Mouse (Mus musculus): ENCODE results near the gene Ccdc12. TPM values are rescaled to one million over a fixed set of nuclear protein-coding genes. Genes with fewer than 3 reads are reported as not detected.

The Ccdc12 gene
- polyA plus RNA-seq, 1 experiment = 613 TPM

GRCm38 (mm10) chr9:110753773-110754172 is 97.5 kb downstream of the Ccdc12 start:
- no peak for TF ChIP-seq GATA1 (IDR thresholded peaks at IDR 0.05; ENCODE audit: low read length)

GRCm38 (mm10) chr9:110757816-110758215 is 101.5 kb downstream of the Ccdc12 start:
- no peak for TF ChIP-seq GATA1 (IDR thresholded peaks at IDR 0.05; ENCODE audit: low read length)

GRCm38 (mm10) chr9:110758605-110759004 is 102.3 kb downstream of the Ccdc12 start:
- TF ChIP-seq GATA1 (IDR thresholded peaks at IDR 0.05; ENCODE audit: low read length) = no peak

GRCm38 (mm10) chr9:110759265-110759664 is 103.0 kb downstream of the Ccdc12 start:
- TF ChIP-seq GATA1 (IDR thresholded peaks at IDR 0.05; ENCODE audit: low read length) = no peak

GRCm38 (mm10) chr9:110760886-110761285 is 104.6 kb downstream of the Ccdc12 start:
- TF ChIP-seq GATA1 (IDR thresholded peaks at IDR 0.05; ENCODE audit: low read length) = no peak

Other genes starting within 250 kb of the Ccdc12 start
- gene Ptpn23, start 248.3 kb upstream of the Ccdc12 start, polyA plus RNA-seq (2012) = 89.5 and 153 TPM in 2 replicates
- gene Ngp, start 236.8 kb upstream of the Ccdc12 start, polyA plus RNA-seq (2012) = not detected in 2 replicates
- 5.5 and 6.6 TPM in 2 replicates for gene Klhl18, start 179.8 kb upstream of the Ccdc12 start, polyA plus RNA-seq (2012)
- 0.02 TPM in 1 of 2 replicates, not detected in the other for gene Kif9, start 179.5 kb upstream of the Ccdc12 start, polyA plus RNA-seq (2012)
- gene Setd2, start 123.9 kb upstream of the Ccdc12 start, polyA plus RNA-seq (2012) = 12.2 and 40.5 TPM in 2 replicates
- gene Nradd, start 32.1 kb upstream of the Ccdc12 start, polyA plus RNA-seq (2012) = 3.2 and 4.1 TPM in 2 replicates
- 82.0 and 88.5 TPM in 2 replicates for gene Nbeal2, start 2.3 kb upstream of the Ccdc12 start, polyA plus RNA-seq (2012)
- gene Myl3, start 85.4 kb downstream of the Ccdc12 start, polyA plus RNA-seq (2012) = not detected in 2 replicates
- 0.02 TPM in 1 of 2 replicates, not detected in the other for gene Pth1r, start 90.6 kb downstream of the Ccdc12 start, polyA plus RNA-seq (2012)
- gene Prss42, start 141.7 kb downstream of the Ccdc12 start, polyA plus RNA-seq (2012) = not detected in 2 replicates
- not detected in 2 replicates for gene Prss44, start 157.5 kb downstream of the Ccdc12 start, polyA plus RNA-seq (2012)
- not detected in 2 replicates for gene Prss43, start 170.2 kb downstream of the Ccdc12 start, polyA plus RNA-seq (2012)
- not detected in 2 replicates for gene Prss45, start 178.1 kb downstream of the Ccdc12 start, polyA plus RNA-seq (2012)
- not detected in 2 replicates for gene Prss46, start 188.0 kb downstream of the Ccdc12 start, polyA plus RNA-seq (2012)
- not detected in 2 replicates for gene Prss50, start 201.5 kb downstream of the Ccdc12 start, polyA plus RNA-seq (2012)
- gene Als2cl, start 223.4 kb downstream of the Ccdc12 start, polyA plus RNA-seq (2012) = not detected in 2 replicates
- gene Tmie, start 223.6 kb downstream of the Ccdc12 start, polyA plus RNA-seq (2012) = not detected in 2 replicates

Measured in G1E-ER4 (cell line).